Mouse (Mus musculus) lung, postnatal 0 days (tissue): ENCODE measurements around the gene P4hb. TPM values are rescaled to one million over a fixed set of nuclear protein-coding genes. Genes with fewer than 3 reads are reported as not detected.
"Not testable (repeated sequence)": the region's sequence is repeated elsewhere in the genome, so short reads cannot be mapped to it uniquely, and the experiment has no call there.

Experiments
- ATAC-seq: fragments of 200-750 bp; cut with Nextera tagmentation; 2 replicates; pipeline ENCODE4 v1.8.0; 2017; ENCODE audit warnings: moderate library complexity
- DNase-seq: peaks from one replicate; pipeline ENCODE4 v3.0.0-alpha.2; 2016; ENCODE audit warnings: low spot score
- H3K27ac ChIP-seq: fragments of 300-500 bp; sonication (generic); 2 replicates; pipeline ENCODE4 v1.5.1; 2014; ENCODE audit warnings: antibody characterized with exemption, mild to moderate bottlenecking, low read length, mixed read lengths
- H3K27me3 ChIP-seq: fragments of 300-500 bp; sonication (generic); replicated peaks from 2 replicates; pipeline ENCODE4 v1.6.1; 2014; ENCODE audit warnings: low read length, mixed read lengths; ENCODE audit not compliant: insufficient read depth
- H3K36me3 ChIP-seq: fragments of 300-500 bp; sonication (generic); 2 replicates; pipeline ENCODE4 v1.6.1; 2014; ENCODE audit warnings: low read length, mixed read lengths; ENCODE audit not compliant: insufficient read depth
- H3K4me1 ChIP-seq: fragments of 300-500 bp; sonication (generic); 2 replicates; pipeline ENCODE4 v1.6.1; 2014; ENCODE audit warnings: antibody characterized with exemption, low read depth, low read length, mixed read lengths; ENCODE audit not compliant: insufficient read depth
- H3K4me2 ChIP-seq: fragments of 300-500 bp; sonication (generic); replicated peaks from 2 replicates; pipeline ENCODE4 v1.6.1; 2014; ENCODE audit warnings: low read depth, mild to moderate bottlenecking, low read length, moderate library complexity, mixed read lengths
- H3K4me3 ChIP-seq: fragments of 300-500 bp; sonication (generic); 2 replicates; pipeline ENCODE4 v1.5.1; 2014; ENCODE audit warnings: low read depth, low read length
- H3K9ac ChIP-seq: fragments of 300-500 bp; sonication (generic); replicated peaks from 2 replicates; pipeline ENCODE4 v1.6.1; 2014; ENCODE audit warnings: low read depth, mild to moderate bottlenecking
- H3K9me3 ChIP-seq: fragments of 300-500 bp; sonication (generic); 2 replicates; pipeline ENCODE4 v1.6.1; 2016; ENCODE audit warnings: low read length, mixed read lengths
- CTCF ChIP-seq: IDR thresholded peaks from 2 replicates; pipeline ENCODE4 v1.5.1; 2016; ENCODE audit warnings: antibody characterized with exemption, mild to moderate bottlenecking
- EP300 ChIP-seq: IDR thresholded peaks from 2 replicates; pipeline ENCODE4 v1.6.1; 2016; ENCODE audit warnings: antibody characterized with exemption, mild to moderate bottlenecking, control low read depth
- WGBS: fragments of 180-500 bp; shearing (Covaris S2); extraction: QIAGEN DNeasy Blood & Tissue Kit; methylation state at CpG from one replicate; pipeline ENCODE4 v1.1.7; 2014; 5-methylcytosine and 5-hydroxymethylcytosine counted together
- polyA plus RNA-seq: library from polyadenylated mRNA; unstranded; fragments of >200 nt; fragmentation: Nextera tagmentation; extraction: Ambion mirVana; gene quantifications from 2 replicates; pipeline ENCODE4 v1.2.1, GENCODE M21; 2015

Gene P4hb
- polyA plus RNA-seq, 1 experiment from 2014 or later = 555 TPM

- Histone ChIP-seq H3K27ac (0 out of 2 replicates have a peak overlapping the region, but pooled peaks have one; percentile 0), H3K27me3 (no peaks in the 10 kb centered on the region), H3K4me2 (peak overlapping the region; percentile 80; the same call in 1 of the 2 replicates), H3K9me3 (no peaks in the 10 kb centered on the region), H3K9ac (no peak overlapping the region), H3K4me3 (peak overlapping the region; percentile 87; the same call in 1 of the 2 replicates), H3K4me1 (peaks cover 8% of the 10 kb centered on the region; the same call in 1 of the 2 replicates), H3K36me3 (peaks cover 31% of the 10 kb centered on the region)
- no peak for TF ChIP-seq CTCF
- no peak for TF ChIP-seq EP300
- WGBS = 49% methylated on average over 3 of the region's 3 CpGs
- DNase-seq (peak; percentile 31), ATAC-seq (no peak)
These were observed 1.9 kb downstream of the P4hb start for GRCm38 (mm10) chr11:120571122-120571521.

GRCm38 (mm10) chr11:120568324-120568723 is 4.7 kb downstream of the P4hb start:
- no peak overlapping the region for H3K4me3 ChIP-seq
- no peak overlapping the region for H3K4me2 ChIP-seq
- no peaks in the 10 kb centered on the region for H3K27me3 ChIP-seq
- H3K9me3 ChIP-seq = no peaks in the 10 kb centered on the region
- peaks cover 52% of the 10 kb centered on the region for H3K36me3 ChIP-seq
- DNase-seq = no peak
- no peak overlapping the region for H3K27ac ChIP-seq
- ATAC-seq = no peak
- 0 out of 2 replicates have a peak, but pooled peaks cover 4% of the 10 kb centered on the region for H3K4me1 ChIP-seq
- WGBS = 86% methylated on average over 6 of the region's 6 CpGs
- no peak for TF ChIP-seq CTCF
- TF ChIP-seq EP300 = no peak
- no peak overlapping the region for H3K9ac ChIP-seq

GRCm38 (mm10) chr11:120565114-120565513 is 7.9 kb downstream of the P4hb start:
- no peaks in the 10 kb centered on the region for H3K4me1 ChIP-seq
- no peak for TF ChIP-seq CTCF
- no peak for TF ChIP-seq EP300
- H3K36me3 ChIP-seq = peaks cover 79% of the 10 kb centered on the region
- H3K4me3 ChIP-seq = no peak overlapping the region
- WGBS = 88% methylated on average over 9 of the region's 9 CpGs
- no peak for ATAC-seq
- no peaks in the 10 kb centered on the region for H3K27me3 ChIP-seq
- no peak overlapping the region for H3K4me2 ChIP-seq
- no peaks in the 10 kb centered on the region for H3K9me3 ChIP-seq
- H3K9ac ChIP-seq = no peak overlapping the region
- no peak for DNase-seq
- no peak overlapping the region for H3K27ac ChIP-seq

GRCm38 (mm10) chr11:120562949-120563348 is 10.1 kb downstream of the P4hb start:
- no peaks in the 10 kb centered on the region for H3K9me3 ChIP-seq
- ATAC-seq = no peak
- peaks cover 79% of the 10 kb centered on the region for H3K36me3 ChIP-seq
- DNase-seq = no peak
- no peak for TF ChIP-seq CTCF
- no peak overlapping the region for H3K4me2 ChIP-seq
- H3K27me3 ChIP-seq = no peaks in the 10 kb centered on the region
- H3K4me3 ChIP-seq = no peak overlapping the region
- no peak overlapping the region for H3K27ac ChIP-seq
- H3K9ac ChIP-seq = no peak overlapping the region
- no peaks in the 10 kb centered on the region for H3K4me1 ChIP-seq
- 94% methylated on average over 13 of the region's 13 CpGs for WGBS

GRCm38 (mm10) chr11:120560952-120561728 is 11.9 kb downstream of the P4hb start:
- ATAC-seq (no peak), DNase-seq (no peak)
- Histone ChIP-seq H3K4me1 (no peaks in the 10 kb centered on the region), H3K36me3 (peaks cover 64% of the 10 kb centered on the region), H3K27me3 (no peaks in the 10 kb centered on the region), H3K9me3 (no peaks in the 10 kb centered on the region), H3K4me3 (no peak overlapping the region), H3K9ac (no peak overlapping the region), H3K4me2 (no peak overlapping the region), H3K27ac (no peak overlapping the region)
- TF ChIP-seq CTCF (no peak), EP300 (no peak)
- 91% methylated on average over 13 of the region's 13 CpGs for WGBS

- not testable (repeated sequence) for H3K27ac ChIP-seq, ATAC-seq, H3K4me2 ChIP-seq, H3K9me3 ChIP-seq, H3K9ac ChIP-seq, H3K4me3 ChIP-seq, H3K4me1 ChIP-seq, H3K27me3 ChIP-seq, DNase-seq
- WGBS = 88% methylated on average over 6 of the region's 6 CpGs
- H3K36me3 ChIP-seq = peaks cover 47% of the 10 kb centered on the region
These were observed 14.2 kb downstream of the P4hb start for GRCm38 (mm10) chr11:120558843-120559242.
